18 mouse cellular contexts compared by ENCODE assay signal in genomic region chr1:131946462-131947215, GRCm38 (mm10). TPM values are rescaled to one million over a fixed set of nuclear protein-coding genes. Genes with fewer than 3 reads are reported as not detected.
"Had no signal": no experiment of that assay in that cellular context is flagged by ENCODE, and none has a peak within 500 bp of the region (broad histone marks: within the 10 kb centered on the region; RNA-seq: fewer than 3 reads in every experiment).

No protein-coding gene starts in this region.

- H3K4me2 ChIP-seq: lung, embryonic 15.5 days; midbrain, embryonic 13.5 days had no signal

- H3K4me1 ChIP-seq: lung, embryonic 15.5 days had no signal

- H3K27ac ChIP-seq: layer of hippocampus, adult 2 months; liver, embryonic 14.5 days; lung, embryonic 15.5 days; midbrain, embryonic 13.5 days had no signal

- H3K9me3 ChIP-seq: lung, embryonic 15.5 days; midbrain, embryonic 10.5 days; midbrain, embryonic 13.5 days had no signal

- DNase-seq: kidney, adult 11 months; kidney, adult 8-10 months; kidney, postnatal 25 days; layer of hippocampus, adult 9-11 months; lung, adult 18-20 months; lung, postnatal 10 days; lung, postnatal 36 days; retina, postnatal 1 day; right cerebral cortex, postnatal 25 days; thymus, postnatal 25 days had no signal

- ATAC-seq: inflammation-experienced regulatory T-cells, adult 6 months; midbrain, embryonic 13.5 days; midbrain, embryonic 16.5 days had no signal

- H3K4me3 ChIP-seq: layer of hippocampus, adult 2 months; lung, embryonic 15.5 days; megakaryocyte, embryonic 14.5 days; midbrain, embryonic 10.5 days; midbrain, embryonic 13.5 days had no signal

- H3K9ac ChIP-seq: liver, embryonic 14.5 days; lung, embryonic 15.5 days; midbrain, embryonic 13.5 days had no signal

- H3K27me3 ChIP-seq: lung, embryonic 15.5 days; midbrain, embryonic 13.5 days had no signal

- H3K36me3 ChIP-seq: lung, embryonic 15.5 days; midbrain, embryonic 10.5 days; midbrain, embryonic 13.5 days had no signal

RNA-seq across cellular contexts. Expression of gene Slc45a3, which starts 16.1 kb away (rescaled TPM):
- polyA plus RNA-seq: inflammation-experienced regulatory T-cells, adult 6 months had no signal
